Mouse (Mus musculus): ENCODE data around the gene Slc27a1.

- TF ChIP-seq GATA1 (IDR thresholded peaks at IDR 0.05; ENCODE audit: borderline replicate concordance, low read length): no peak
- no peak for TF ChIP-seq CTCF (IDR thresholded peaks at IDR 0.05; ENCODE audit: low read depth, low read length)
Measured at GRCm38 (mm10) chr8:71570291-71570954, 1.7 kb downstream of the Slc27a1 start.

Data from G1E (cell line).